Mouse (Mus musculus) CD4-positive, CD25-positive, alpha-beta regulatory T cell, adult 4 months (primary cell): ENCODE results near the gene 4930524B15Rik. TPM values are rescaled to one million over a fixed set of nuclear protein-coding genes. Genes with fewer than 3 reads are reported as not detected.
"Not testable (repeated sequence)": the region's sequence is repeated elsewhere in the genome, so short reads cannot be mapped to it uniquely, and the experiment has no call there.

Experiments used
- ATAC-seq: one replicate; pipeline ENCODE4 v1.8.0; 2017
- polyA plus RNA-seq, 2 experiments: library from polyadenylated mRNA; unstranded; fragments of 100-300 nt; shearing (Covaris generic); gene quantifications; one replicate each; pipeline ENCODE4 v1.2.1; 2017

The 4930524B15Rik gene
- polyA plus RNA-seq: not detected

DNA sequence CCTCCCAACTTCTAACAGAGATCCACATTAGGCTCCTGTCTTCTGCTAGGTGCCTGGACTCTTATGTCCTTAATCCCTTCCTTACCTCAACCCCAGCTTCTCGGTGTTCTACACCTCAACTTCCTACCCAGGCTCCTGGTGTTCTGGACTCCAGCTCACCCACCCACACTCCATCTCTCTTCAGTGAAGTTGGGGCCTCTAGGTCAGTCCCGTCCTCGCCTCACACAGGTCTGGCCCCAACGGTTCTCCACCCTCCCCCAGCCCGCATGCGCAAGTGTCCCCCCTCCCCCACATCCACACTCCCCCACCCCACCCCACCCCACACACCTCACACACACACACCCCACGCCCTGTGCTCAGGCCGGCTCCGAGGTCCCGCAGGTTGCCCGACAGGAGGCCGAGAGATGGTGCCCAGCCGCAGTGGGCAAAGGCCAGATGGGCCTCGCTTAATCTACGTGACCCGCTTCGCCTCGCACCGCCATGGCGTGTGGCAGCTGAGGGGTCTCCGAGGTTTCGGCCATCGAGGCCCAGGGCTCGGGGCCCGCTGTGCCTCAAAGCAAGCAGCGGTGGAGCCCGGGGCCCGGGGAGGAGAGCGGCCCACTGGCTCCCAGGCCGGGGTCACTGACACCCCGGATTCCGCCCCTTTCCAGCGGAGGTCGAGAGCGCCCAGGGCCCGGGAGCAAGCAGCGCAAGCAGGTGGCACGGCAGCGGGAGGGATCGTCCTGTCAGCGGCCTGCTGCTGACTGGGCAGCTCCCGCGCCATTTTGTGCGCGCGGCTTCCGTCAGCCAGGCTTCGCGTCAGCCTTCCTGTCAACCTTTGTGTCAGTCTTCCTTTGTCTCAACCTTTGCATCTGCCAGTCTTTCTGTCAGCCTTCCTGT lies at the start of gene 4930524B15Rik:
Gene 4930524B15Rik, plus strand, starts transcription at position 337 of the 879 bp plus-strand sequence.
- no peak for ATAC-seq

DNA sequence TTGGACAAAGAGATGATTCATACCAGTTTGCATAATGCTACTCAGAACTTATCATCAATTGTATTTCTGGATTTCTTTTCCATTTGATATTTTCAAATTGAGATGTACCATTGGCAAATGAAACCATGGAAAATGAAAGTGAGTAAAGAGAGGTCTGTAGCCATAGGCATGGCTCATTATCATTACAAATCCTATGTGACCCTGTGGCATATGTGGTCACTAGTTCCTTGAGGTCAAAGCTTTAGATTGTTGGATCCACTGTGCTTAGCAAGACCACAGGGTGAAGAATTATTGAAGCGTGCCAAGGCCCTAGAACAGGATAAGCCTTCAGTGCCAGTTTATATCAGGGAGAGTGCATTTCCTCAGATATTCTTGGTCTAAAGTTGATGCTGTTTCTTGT lies 47.6 kb upstream of the 4930524B15Rik start:
- ATAC-seq: no peak

DNA sequence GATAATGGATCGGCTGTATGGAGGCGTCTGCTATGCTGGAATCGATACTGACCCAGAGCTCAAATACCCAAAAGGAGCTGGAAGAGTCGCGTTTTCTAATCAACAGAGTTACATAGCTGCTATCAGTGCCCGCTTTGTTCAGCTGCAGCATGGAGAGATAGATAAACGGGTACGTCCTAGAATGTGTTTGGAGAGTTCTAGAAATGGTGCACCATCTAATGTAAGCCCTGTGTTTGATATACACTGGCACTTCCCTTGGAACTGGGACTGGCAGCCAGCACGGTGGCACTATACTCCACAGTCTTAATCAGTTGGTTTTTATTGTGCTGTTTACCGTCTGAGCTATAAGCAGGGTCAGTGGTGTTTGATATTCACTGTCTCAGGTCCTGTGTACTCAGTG lies 35.3 kb upstream of the 4930524B15Rik start:
- no peak for ATAC-seq

DNA sequence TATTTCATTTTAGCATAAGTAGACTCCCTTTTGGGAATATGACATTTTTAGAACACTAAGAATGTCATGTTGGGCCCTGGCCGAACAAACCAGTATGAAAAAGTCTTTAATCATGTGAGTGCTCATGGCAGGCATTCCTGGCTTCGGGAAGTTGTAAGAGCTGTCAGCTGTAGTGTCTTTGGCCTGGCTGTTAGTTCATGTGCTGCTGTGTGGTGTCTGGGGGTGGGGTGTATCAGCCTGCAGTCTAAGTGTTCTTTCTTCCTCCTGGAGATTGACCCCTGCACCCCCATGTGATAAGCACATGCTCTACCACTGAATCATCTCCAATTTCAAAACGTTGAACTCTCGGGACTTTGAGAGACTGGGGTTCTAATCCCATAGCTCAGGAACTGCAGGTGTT lies 29.7 kb upstream of the 4930524B15Rik start:
- ATAC-seq: no peak

DNA sequence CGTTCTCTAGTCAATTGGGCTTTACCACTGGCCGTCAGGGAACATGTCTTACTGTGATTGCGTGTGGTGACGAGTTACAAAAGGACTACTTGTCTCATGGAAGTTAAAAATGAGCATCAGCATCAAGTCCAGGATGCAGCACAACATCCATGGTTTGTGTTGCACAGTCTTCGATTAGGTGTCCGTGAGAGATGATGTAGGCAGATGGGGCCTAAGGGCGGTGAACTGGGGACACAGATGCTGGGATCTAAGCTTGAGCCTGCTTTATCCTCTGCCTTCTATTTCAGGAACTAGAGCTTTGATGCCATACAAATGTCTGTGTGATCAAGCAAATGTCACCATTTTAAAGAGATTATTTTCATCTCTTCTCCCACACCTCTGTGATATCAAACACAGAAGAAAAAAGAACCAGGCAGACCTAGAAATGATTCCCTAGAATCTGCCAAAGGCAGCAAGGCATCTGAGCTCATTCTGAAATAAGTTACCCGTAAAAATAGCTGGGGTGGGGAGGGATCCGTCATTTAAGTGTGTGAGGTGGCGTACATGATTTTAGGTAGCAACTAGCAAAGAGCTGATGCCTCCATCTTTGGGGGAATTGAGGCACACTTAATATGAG lies 28.4 kb upstream of the 4930524B15Rik start:
- ATAC-seq: no peak

DNA sequence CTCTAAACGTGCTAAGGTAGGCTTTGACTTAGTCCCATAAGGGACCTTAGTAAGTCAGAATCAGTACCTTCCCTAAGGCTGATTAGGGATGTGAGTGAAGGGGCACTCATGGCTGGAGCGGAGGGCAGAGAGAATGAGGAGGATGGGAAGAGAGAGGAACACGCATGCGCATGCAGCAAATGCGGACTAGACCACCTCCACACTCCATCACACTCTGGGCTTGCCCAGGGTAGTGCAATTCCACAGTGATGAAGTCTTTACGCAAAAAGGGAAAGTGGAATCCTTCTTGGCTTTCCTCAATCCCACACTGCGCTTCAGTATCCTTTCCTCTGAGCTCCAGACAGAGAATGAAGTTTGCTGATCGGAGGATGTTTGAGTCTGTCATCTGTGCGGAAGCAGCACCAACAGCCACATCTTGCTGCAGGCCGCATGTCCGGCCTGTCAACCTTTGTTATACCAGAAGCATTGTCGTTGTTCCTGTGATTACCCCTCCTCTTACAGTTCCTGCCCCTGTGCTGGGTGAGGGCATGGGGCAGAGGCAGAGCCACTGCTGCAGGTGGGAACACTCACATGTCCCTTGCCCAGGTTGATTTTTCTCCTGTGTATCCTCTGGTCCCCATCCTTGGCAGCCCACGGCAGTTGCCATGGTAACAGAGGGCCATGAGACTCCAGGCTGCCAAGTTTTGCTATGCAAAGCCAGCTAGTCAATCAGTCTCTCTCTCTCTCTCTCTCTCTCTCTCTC lies 24.3 kb upstream of the 4930524B15Rik start:
- no peak for ATAC-seq

DNA sequence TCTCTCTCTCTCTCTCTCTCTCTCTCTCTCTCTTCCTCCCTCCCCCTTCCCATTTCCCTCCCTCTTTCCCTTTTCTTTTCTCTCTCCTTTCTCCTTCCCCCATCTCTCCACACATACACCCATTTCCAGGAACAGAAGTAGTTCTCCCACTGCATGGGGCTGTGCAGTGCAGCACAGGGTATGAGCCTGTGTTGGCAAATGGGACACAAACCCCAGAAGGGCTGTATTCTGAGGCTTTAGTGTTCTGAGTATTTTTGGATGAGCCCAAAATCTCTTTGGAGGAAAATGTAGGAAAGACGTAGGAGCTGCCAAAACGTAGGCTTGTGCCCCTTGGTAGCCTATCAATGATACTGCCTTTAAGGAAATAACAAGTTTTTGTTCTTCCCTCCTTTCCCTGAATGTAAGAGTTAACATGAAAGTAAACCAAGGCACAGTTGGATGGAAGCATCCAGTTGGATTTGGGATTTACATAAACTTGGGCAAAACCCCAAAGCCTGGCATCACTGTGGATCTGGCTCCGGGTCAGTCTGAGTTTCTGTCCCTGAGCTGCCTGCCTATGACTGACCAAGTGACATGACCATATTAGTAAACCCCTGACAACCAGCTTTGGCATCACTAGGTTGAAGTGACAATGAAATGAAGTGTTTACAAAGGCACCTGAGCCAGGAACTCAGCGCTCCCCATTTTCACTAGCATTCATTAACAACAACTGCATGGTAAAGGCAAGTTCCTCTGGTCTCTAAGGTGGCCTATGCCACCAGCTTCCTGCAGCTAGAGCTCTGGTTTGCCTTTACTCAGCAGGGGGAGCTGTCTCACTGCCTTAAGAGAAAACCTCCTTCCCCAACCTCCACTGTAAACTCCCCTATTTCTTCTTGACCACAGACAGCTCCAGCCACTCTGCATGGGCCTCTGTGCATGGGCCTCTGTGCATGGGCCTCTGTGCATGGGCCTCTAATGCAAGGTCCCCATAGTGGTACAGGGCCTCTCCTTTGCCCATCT lies 23.5 kb upstream of the 4930524B15Rik start:
- no peak for ATAC-seq

DNA sequence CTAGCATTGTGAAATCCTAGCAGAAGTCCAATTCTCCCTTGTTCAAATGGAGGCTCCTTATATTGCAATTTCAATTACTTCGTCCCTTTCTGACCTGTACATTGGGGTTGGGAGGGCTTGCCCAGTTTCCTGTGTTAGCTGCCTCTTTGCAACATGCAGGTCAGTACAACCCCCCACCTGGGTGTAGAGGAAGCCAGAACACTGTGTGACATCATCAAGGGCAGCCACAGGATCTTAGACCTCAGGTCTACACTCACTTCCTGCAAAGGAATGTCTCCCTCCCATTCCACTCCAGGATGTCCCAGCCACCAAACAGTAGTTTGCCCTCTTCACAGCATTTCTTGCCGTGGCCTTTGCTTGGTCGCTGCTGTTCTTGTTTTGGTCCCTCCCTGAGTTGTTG lies 19.9 kb upstream of the 4930524B15Rik start:
- no peak for ATAC-seq

DNA sequence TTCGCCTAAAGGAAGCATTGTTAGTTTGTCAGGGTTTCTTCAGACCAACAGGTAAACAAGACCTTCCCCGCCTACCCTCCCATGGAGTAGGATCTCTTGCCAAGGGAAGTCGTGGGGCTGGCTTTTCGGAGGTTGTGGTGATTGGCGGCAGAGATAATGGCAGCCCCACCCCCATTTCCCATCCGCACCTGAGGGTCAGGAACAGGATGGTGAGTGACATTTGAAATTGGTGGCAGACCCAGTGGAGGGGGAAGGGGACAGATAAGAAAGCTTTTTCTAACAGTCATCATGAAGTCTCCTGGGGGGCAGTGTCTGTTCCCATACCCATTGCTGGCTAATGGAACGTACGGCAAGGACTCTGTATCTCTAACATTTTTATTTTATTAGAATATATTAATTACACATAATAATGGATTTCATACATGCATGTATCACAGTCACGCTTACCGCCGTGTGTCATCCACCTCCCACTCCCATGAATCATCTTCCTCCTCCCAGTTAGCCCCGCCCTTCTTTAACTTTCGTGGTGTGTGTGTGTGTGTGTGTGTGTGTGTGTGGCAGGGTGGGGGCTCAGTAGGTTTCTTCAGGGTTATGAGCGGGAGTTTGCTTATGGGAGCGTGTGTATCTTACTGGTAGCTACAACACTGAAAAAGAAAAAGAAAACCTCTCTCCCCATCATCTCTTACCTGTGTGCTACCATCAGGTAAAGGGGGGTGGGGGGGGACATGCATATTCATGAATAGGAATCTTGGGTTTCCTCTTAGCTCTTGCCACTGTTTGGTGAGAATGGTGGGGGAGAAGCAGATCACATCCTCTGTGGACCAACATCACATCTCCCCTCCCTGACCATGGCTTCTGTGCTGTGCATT lies 16.7 kb upstream of the 4930524B15Rik start:
- ATAC-seq: peak; percentile 63

DNA sequence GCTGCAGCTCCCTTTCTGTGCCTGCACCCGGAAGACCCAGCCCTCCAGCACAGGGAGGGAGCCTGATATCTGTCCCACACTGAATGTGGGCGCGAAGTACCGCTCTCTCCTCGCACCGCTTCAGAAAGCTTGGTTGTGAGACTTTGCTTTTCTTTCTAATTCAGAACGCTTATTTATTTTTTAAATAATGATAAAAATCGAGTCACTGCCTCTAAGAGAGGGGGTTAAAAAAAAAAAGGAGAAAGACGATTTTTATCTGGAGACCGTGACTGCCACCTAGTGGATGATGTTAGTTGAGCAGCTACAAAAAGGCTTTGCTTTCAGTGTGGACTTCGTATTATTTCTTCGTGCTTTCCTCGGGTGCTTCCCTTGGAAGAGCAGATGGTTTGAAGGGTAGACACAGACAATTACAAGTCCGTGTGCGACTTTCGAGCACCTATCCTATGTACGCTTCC lies 16.0 kb upstream of the 4930524B15Rik start:
- peak; percentile 69 for ATAC-seq

DNA sequence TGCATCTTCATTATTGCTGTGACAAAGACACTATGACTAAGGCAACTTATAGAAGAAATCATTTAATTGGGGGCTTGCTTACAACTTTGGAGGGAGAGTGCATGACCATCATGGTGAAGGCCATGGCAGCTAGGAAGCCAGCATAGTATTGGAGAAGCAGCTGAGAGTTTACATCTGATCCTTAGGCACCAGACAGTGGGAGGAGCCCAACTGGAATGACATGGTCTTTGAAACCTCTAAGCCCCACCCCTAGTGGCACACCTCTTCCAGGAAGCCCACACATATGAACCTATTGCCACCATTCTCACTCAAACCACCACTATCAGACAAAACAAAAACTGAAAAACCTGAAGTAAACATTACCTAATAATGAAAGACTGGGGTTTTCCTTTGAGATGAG lies 5.3 kb upstream of the 4930524B15Rik start:
- no peak for ATAC-seq

DNA sequence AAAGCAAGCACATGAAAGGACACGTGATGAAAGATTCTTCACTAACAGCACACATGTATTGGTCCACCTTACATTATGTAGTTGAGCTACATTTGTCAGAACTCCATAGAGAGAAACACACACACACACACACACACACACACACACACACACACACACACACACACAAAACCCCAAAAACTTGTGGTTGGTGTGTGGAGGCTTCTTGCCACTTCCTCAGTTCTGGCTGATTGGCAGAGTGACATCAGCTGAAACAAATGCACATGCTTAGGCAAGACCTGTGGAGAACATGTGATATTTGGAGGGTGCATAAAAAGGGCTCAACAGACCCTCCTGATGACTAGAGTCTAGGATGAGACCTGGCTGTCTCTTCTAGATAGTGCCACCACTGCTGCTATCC lies 1.4 kb upstream of the 4930524B15Rik start:
- no peak for ATAC-seq

DNA sequence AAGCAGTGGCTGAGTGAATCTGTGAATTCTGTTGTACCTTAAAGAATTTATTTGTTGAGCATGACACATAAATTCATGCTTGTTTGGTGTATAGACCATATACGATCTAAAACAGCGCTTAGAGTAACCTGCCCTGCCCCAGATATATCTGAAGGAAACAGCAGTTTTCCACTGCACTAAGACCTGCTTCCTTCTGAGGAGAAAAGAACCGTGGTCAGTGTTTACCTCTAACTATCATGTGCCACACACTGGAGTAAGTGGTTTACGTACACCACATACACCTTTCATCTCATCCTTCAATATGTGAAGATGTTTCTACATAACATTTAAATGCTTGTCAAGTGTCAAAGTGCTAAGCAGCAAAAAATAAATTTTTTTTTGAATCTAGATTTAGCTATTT lies 8.7 kb downstream of the 4930524B15Rik start:
- no peak for ATAC-seq

DNA sequence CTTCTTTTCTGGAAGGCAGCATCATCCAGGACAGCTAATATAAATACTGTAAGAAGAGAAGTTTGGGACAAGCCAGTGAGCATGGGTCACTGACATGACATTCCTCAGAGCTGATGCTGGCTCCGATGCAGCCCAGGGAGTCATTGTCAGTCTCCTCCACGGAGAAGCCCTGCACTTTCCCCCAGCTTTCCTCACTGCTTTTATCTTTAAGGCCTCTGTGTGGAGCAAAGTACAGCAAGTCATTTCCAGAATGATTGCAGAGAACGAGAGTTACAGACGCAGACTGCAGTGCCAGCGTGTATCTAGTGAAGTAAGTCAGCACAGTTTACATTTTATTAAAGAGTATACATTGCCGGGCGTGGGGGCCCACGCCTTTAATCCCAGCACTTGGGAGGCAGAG lies 9.4 kb downstream of the 4930524B15Rik start:
- ATAC-seq: no peak

DNA sequence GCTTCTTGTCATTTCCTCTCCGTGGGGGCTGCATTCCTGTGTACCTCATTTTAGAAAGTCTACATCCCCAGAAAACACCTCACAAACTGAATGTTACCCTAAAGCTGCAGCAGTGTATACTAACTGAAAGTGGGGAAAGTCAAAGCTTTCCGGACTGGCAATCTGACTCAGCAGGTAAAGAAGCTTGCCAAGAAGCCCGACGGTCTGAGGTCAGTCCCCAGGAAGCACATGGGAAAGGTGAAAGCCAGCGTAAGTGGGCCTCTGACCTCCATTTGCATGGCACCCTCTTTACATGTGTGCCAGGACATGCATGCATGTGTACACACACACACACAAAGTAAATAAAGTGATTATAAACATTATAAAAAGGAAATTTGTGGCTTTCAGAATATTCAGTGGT lies 10.3 kb downstream of the 4930524B15Rik start:
- no peak for ATAC-seq

DNA sequence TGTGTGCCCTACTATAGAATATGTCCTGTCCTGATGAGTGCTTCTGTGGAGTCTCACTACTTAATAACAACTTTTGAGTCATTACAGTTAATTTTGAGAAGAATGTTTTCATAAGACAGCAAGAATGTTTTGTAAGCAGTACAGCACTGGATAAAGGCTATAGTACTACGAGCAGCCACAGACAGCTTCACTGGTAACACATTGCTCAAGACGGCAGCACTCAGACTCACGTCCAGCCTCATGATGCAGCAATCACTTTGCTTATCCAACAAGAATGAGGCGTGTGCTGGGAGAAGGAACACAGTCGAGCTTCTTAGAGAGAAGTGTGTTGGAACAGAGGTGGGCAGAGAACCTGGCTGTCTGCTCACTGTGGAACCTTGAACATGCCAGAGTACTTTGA lies 10.7 kb downstream of the 4930524B15Rik start:
- ATAC-seq: no peak

DNA sequence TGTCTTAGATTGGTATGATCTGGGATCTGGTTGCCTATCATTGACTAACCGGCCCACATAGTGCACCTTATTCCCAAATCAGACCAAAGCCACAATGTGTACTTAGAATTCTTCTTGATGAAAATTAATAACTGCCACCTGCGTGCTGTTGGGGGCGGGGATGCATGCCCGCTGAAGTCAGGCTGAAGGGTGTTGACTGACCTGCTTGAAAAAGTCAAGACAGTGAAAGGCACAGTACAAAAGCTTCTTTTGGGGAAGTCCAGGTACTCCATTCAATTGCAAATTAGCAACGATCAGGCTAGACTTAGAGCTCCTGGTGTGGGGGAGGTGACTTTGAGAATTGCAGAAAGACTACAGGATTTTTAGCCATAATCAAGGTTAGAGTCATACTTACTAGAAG lies 14.7 kb downstream of the 4930524B15Rik start:
- ATAC-seq: not testable (repeated sequence)

DNA sequence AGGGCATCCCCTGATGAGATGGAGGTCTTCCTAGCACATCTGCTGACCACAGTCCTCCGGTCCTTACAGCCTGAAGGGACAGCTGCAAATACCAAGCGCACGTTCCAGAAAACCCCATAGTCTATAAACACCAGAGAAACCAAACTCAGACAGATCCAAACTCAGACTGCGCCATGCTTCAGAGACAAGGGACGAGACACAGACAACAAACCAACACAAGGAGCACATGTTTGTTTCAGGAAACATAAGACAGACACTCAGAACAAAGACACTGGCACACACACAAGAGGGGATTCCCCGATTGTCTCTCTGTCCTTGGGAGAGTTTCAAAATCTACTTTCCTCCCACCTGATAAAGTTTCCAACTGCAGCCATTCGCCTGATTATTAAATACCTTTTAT lies 16.4 kb downstream of the 4930524B15Rik start:
- ATAC-seq: no peak

DNA sequence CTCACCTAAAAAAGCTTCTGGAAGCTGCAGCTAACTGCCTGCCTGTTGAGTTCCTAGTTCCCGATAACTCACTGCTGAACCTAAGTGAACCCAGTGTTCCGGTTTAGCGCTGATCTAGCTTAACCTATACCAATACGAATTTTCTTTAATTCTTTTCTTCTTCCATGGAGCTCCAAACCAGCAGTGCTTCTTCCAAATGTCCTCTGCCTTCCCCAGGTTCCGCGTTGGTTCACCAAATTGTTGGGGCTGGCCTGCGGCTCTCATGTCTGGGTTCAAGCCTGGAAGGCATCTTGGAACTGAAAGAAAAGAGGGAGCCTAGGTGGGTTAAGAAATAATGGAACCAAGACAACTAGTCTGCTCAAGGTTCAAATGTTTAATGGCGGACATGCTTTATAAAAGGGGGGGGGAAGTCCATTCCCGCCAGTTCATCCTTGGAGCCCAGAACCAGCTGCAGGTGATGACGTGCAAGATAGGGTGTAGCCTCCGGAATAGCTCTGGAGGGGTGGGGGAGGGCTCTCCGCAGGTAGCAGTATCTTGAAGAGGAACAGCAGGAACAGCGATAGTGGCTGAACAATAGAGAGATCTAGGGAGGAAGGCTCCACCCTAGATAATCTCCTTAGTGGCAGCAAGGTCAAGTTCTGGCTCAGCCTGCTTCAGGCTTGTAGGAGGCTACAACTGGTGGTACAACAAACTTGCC lies 17.0 kb downstream of the 4930524B15Rik start:
- not testable (repeated sequence) for ATAC-seq

DNA sequence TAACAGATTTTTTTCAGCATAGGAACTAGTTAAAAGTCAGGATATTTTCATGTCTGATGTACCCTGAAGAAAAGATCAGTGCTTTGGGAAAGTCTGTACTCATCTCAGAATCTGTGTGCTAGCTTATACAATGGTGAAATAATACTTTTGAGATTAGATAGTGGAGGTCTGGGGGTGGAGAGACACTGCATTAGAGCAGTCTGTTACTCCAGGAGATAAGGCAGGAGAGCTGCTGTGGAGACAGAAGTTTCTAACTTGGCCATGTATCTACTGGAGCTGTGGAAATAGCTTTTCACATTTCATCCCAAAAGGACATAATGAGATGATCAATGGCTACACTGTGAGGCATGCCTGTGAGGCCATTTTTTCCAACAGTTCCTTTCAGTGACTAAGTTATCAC lies 17.9 kb downstream of the 4930524B15Rik start:
- no peak for ATAC-seq
